31 mouse cellular contexts compared by ENCODE assay signal in genomic region chr6:63515957-63516356, GRCm38 (mm10).
"Had no signal": no experiment of that assay in that cellular context is flagged by ENCODE, and none has a peak within 500 bp of the region (broad histone marks: within the 10 kb centered on the region; RNA-seq: fewer than 3 reads in every experiment).

No protein-coding gene starts in this region.

- H3K4me3 ChIP-seq: heart, adult 2 months; heart, embryonic 10.5 days; heart, embryonic 12.5 days; heart, embryonic 13.5 days; heart, embryonic 15.5 days; hindbrain, embryonic 15.5 days; intestine, embryonic 15.5 days; kidney, embryonic 15.5 days; layer of hippocampus, adult 2 months; left cerebral cortex, adult 2 months had no signal

- DNase-seq: heart, adult 2 months; heart, postnatal 10 days; heart, postnatal 14 days; heart, postnatal 36 days; heart, postnatal 4 days; kidney, adult 11 months; kidney, adult 18-20 months; kidney, adult 2 months; kidney, adult 8-10 months; kidney, adult 9 months; kidney, postnatal 10 days; kidney, postnatal 14 days; kidney, postnatal 25 days; kidney, postnatal 36 days; kidney, postnatal 4 days; layer of hippocampus, adult 9-11 months; layer of hippocampus, postnatal 36 days had no signal

- H3K36me3 ChIP-seq: heart, embryonic 10.5 days; heart, embryonic 12.5 days; heart, embryonic 13.5 days; heart, embryonic 15.5 days; hindbrain, embryonic 15.5 days; intestine, embryonic 15.5 days; kidney, embryonic 15.5 days had no signal

- H3K4me1 ChIP-seq: heart, embryonic 10.5 days; heart, embryonic 12.5 days; heart, embryonic 13.5 days; heart, embryonic 15.5 days; hindbrain, embryonic 15.5 days; intestine, embryonic 15.5 days; kidney, embryonic 15.5 days had no signal

- H3K27me3 ChIP-seq: heart, embryonic 12.5 days; heart, embryonic 13.5 days; heart, embryonic 15.5 days; hindbrain, embryonic 15.5 days; intestine, embryonic 15.5 days; kidney, embryonic 15.5 days had no signal

- H3K27ac ChIP-seq: heart, adult 2 months; heart, embryonic 10.5 days; heart, embryonic 13.5 days; heart, embryonic 15.5 days; hindbrain, embryonic 15.5 days; intestine, embryonic 15.5 days; kidney, embryonic 15.5 days; kidney, postnatal 0 days; layer of hippocampus, adult 2 months; left cerebral cortex, adult 2 months had no signal

- H3K9me3 ChIP-seq: heart, embryonic 10.5 days; heart, embryonic 12.5 days; heart, embryonic 13.5 days; heart, embryonic 15.5 days; hindbrain, embryonic 15.5 days; intestine, embryonic 15.5 days; kidney, embryonic 15.5 days had no signal

- H3K4me2 ChIP-seq: heart, embryonic 11.5 days; heart, embryonic 12.5 days; heart, embryonic 13.5 days; heart, embryonic 15.5 days; hindbrain, embryonic 15.5 days; intestine, embryonic 15.5 days; kidney, embryonic 15.5 days had no signal

- H3K9ac ChIP-seq: heart, embryonic 12.5 days; heart, embryonic 13.5 days; heart, embryonic 15.5 days; hindbrain, embryonic 15.5 days; intestine, embryonic 15.5 days; kidney, embryonic 15.5 days had no signal

- ATAC-seq: inflammation-experienced regulatory T-cells, adult 6 months; intestine, embryonic 15.5 days; intestine, embryonic 16.5 days; intestine, postnatal 0 days had no signal
